Mouse (Mus musculus) left cerebral cortex, adult 2 months (tissue): ENCODE measurements at regions not wholly inside any gene's neighbourhood (a gene's known extent, or its start where the extent isn't known, plus 50 kb on each side); places are given as distances from the start of the nearest gene placed in this dataset.
"Not testable (repeated sequence)": the region's sequence is repeated elsewhere in the genome, so short reads cannot be mapped to it uniquely, and the experiment has no call there.

Experiments used
- DNase-seq, 2 experiments: peaks; one replicate each; pipeline ENCODE4 v3.0.0; 2021 to 2022; ENCODE audit warnings: low spot score in 2 of 2, mixed read lengths in 1 of 2; ENCODE audit errors: extremely low spot score in 1 of 2
- H3K27ac ChIP-seq: fragments of 200-600 bp; 2 replicates; pipeline ENCODE4 v1.8.1; 2022
- H3K4me3 ChIP-seq: fragments of 200-600 bp; 2 replicates; pipeline ENCODE4 v1.8.1; 2022
- CTCF ChIP-seq: fragments of 200-600 bp; IDR thresholded peaks from 2 replicates; pipeline ENCODE4 v1.8.1; 2022; ENCODE audit warnings: antibody characterized with exemption, mild to moderate bottlenecking, moderate library complexity
- intact Hi-C: fragments of 180-260 bp; cut with DNase I; formaldehyde crosslinking; loops from one replicate; pipeline ENCODE4 v1.15.1; 2025

DNA sequence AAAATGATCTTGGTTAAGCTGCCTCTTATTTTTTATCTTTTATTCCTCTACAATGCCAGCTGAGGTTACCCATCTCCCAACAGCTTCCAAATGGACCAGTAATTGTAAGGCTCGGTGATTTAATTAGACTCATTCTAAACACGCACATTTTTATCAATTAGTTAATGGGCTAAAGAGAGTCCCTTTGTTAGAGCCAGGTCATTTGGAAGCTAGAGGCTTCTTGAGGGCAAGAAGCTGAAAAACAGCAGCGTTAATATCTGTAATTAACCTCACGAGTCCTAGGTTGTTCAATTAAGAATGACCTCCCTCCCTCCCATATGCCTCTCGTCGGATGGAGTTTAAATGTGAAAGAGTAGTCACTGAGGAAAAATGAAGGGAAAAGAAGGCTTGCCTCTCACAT is 66.5 kb downstream of the Otx2 start:
- no peak overlapping the region for H3K4me3 ChIP-seq
- DNase-seq, result no peak
- intact Hi-C loops, result no loop called here
- TF ChIP-seq CTCF, result no peak
- no peak overlapping the region for H3K27ac ChIP-seq

DNA sequence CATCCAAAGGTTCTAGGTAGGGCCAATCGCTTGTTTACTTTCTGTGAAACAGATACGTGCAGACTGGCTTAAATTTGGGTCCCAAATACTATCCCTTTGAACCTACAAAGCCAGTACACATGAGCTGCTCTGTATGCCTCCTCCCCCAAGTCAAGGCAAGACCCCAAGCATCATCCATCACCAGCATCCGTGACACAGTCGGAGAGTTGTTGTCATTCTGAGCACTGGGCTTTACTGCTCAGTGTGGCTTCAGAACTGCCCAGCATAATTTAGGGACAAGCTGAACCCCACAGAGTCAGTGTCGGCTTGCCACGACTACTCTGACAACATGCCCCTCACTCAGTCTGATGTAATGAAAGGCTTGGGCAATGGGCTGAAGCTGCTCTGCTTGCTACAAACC is 70.1 kb downstream of the Otx2 start:
- Histone ChIP-seq H3K4me3 (no peak overlapping the region), H3K27ac (no peak overlapping the region)
- intact Hi-C loops, result no loop called here
- DNase-seq, result no peak
- TF ChIP-seq CTCF, result no peak

DNA sequence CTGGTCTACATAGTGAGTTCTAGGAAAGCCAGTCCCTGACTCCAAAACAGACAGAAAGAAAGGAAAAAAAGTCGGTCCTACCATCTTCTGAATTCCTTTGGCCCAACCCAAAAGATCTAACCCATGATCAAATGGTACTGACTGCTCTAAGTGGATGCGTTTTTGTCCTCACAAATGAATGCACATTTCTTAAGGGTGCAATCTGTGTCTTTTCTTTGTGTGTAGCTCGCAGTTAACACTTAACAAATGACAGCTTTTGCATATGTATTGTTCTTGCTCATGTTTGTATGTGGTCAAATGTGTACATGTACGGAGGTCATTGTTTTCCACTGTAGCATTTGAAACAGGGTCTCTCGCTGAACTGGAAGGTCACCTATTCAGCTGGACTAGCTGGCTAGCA is 79.3 kb downstream of the Otx2 start:
- Histone ChIP-seq H3K27ac (no peak overlapping the region), H3K4me3 (no peak overlapping the region)
- intact Hi-C loops, result no loop called here
- no peak for TF ChIP-seq CTCF
- no peak for DNase-seq

DNA sequence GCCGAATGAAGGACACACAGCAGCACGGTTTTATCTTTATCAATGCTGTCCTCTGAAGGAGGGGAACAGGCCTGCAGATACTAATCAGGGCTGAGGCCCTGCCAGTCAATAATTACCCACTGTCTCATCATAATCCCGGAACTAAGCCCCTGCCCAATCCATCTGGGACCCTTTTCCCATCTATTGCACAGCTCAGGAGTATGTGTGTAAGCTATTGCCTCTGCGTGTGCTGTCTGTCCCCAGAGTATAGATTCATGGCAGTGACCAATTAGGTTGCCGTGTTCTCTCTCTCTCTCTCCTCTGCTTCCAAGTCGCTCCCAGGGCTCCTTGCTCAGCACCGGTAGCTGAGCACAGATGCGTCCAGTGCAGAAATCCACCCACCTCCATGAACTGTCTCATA is 80.3 kb downstream of the Otx2 start:
- no peak for TF ChIP-seq CTCF
- no peak for DNase-seq
- H3K27ac ChIP-seq, result no peak overlapping the region
- intact Hi-C loops, result no loop called here
- H3K4me3 ChIP-seq, result no peak overlapping the region

DNA sequence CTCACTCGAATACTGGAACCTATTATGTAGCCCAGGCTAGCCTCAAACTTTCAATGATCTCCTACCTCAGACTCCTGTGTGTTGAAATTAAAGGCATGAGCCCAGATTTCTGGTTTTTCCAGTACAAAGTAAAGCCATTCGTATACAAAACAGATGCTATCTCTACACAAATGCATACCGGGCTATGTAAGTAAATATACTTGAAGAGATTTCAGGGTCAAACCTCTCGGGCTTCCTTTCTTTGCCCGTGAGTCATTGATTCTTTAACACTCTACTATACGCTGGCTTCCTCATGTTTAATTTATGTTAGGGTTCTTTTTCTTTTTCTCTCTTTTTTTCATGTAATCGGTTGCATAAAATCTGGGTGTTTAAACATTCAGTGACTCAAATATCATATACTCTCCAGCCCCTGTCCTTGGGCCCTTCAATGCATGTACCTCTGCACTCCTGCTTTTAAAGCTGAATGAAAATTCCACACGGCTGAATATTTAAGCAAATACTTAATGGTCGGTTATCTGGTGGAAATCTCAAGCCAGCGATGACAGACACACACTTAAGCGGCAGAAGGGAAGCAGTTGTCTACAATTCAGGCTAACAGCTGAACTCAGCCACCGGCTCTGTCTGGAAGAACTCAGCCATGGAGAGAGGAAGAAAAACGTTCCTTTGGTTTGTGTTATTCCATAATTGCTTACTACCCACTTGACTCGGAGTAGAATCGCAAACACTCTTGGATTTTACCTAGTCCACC is 82.0 kb downstream of the Otx2 start:
- intact Hi-C loops, result no loop called here
- DNase-seq, result no peak
- TF ChIP-seq CTCF, result no peak
- Histone ChIP-seq H3K4me3 (no peak overlapping the region), H3K27ac (no peak overlapping the region)

DNA sequence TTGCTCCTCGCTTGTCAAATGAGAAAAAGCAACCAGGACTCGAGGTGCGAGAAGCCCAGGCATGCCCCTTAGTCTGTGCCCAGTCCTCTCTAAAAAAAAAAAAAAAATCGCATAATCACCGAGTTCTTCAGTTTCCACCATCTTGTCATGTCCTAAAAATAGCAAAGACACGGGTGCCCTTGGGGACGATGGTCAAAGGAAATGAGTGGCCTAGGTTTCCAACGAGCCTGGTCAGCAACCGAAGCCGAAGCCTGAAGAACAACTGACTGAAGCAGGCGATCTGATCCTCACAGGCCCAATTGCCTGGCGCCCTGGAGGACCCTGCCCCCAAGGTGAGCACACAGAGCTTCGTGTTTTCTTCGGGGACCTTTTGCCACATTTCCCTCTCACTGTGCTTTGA is 83.2 kb downstream of the Otx2 start:
- no peak overlapping the region for H3K27ac ChIP-seq
- no peak for DNase-seq
- intact Hi-C loops, result no loop called here
- no peak for TF ChIP-seq CTCF
- no peak overlapping the region for H3K4me3 ChIP-seq

DNA sequence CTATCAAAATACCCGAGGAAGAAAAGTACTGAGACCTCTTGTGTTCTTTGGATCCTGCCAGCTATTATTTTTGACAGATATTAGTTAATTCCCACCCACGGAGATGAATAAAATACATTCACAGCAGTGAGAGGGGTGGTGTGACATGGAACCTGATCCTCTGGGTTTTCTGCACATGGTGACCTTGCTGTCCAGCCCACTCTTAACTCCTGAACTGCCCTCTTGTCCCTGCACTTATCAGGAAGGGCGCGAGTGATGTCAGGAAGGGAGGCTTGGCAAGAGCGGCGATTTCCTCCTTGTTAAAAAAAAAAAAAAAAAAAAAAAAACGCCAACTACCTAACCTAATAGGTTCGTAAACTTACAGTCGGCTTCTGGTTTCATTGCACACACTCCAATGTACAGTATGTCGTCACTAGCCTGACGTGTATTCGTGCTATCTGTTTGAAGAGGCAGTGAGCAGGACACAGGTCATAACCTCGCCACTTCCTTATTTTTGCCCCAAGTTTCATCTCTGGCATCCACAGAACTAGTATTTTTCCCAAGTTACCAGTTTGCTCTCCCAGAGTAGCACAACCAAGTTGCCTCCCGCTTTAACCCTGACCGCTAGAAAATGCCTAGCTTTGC is 83.8 kb downstream of the Otx2 start:
- H3K27ac ChIP-seq, result no peak overlapping the region
- intact Hi-C loops, result no loop called here
- DNase-seq, result no peak
- no peak overlapping the region for H3K4me3 ChIP-seq
- no peak for TF ChIP-seq CTCF

DNA sequence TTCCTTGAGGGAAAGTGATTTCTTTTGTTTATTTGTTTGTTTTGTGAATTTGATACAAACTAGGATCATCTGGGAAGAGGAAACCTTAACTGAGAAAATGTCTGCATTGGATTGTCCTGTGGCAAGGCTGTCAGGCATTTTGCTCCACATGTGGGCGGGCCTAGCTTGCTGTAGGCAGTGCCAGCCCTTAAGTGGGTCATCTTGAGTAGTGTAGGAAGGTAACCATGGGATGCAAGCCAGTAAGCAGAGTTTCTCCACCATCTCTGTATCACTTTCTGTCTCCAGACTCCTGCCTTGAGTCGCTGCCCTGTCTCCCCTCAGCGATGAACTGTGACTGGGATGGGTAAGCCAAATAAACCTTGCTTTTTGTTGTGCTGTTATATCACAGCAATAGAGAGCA is 87.8 kb downstream of the Otx2 start:
- no peak overlapping the region for H3K27ac ChIP-seq
- intact Hi-C loops, result no loop called here
- H3K4me3 ChIP-seq, result no peak overlapping the region
- DNase-seq, result no peak
- TF ChIP-seq CTCF, result no peak

DNA sequence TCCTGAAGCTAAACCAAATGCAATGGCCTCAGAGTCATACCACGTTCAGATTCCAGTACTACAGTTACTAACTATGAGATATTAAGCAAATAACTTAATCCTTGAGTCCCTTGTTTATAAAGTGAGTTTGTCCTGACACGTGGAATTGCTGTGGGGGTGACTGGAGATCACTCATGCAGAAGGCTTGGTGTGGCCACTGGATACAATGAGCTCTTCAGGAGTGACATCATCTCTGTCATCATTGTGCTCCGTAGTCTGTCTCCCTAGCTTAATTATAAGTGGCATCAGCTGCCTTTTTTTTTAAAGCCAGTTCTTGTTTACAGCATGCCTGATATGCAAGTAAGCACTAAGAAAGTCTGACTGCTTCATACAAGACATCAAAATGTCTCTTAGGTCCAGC is 89.0 kb downstream of the Otx2 start:
- intact Hi-C loops, result no loop called here
- TF ChIP-seq CTCF, result no peak
- no peak for DNase-seq
- Histone ChIP-seq H3K4me3 (no peak overlapping the region), H3K27ac (no peak overlapping the region)

DNA sequence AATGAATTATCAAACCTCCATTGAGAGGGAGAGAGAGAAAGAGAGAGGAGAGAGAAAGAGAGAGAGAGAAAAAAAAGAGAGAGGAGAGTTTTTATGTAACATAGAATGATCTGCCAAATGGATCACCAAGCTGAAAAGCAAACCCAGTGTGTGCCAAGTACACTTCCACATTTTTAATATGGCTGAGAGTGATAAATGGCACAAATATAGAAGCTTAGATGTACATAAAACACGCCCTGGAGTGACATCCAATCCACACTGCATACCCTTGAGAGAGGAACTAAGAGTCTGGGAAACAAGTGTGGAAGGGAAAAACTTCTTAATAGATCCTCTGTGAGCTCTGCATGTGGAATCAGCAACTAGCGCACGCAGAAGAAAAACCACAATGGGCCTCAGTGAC is 90.1 kb downstream of the Otx2 start:
- intact Hi-C loops, result no loop called here
- no peak overlapping the region for H3K27ac ChIP-seq
- DNase-seq, result no peak
- no peak overlapping the region for H3K4me3 ChIP-seq
- no peak for TF ChIP-seq CTCF

DNA sequence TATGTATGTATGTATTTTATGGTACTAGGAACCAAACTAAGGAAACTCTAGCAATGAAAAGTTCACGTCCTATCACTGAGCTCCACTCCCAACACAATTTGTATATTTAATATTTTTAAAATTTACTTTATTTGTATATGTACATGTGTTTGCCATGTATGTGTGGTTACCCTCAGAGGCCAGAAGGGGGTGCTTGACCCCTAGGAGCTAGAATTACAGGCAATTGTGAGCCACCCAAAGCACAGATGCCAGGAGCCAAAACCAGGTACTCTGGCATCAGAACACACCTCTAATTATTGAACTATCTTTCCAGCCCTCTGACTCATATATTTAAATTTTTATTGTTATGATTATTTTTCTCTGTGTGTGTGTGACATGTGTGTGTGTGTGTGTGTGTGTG is 91.5 kb downstream of the Otx2 start:
- no peak for DNase-seq
- H3K4me3 ChIP-seq, result no peak overlapping the region
- peak; percentile 21 for TF ChIP-seq CTCF
- no peak overlapping the region for H3K27ac ChIP-seq
- intact Hi-C loops, result no loop called here

DNA sequence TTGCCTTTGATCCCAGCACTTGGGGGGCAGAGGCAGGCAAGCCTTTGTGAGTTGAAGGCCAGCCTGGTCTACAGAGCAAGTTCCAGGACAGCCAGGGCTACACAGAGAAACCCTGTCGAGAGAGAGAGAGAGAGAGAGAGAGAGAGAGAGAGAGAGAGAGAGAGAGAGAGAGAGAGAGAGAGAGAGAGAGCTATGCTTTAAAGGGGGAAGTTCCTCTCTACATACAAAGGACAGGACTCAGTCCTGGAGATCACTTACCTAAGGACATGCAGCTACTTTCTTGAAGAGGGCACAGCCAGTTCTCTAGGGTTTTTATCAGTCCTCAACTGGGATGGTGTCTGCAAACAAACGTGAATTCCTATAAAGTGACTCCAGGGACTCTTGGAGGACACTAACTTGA is 92.3 kb downstream of the Otx2 start:
- H3K27ac ChIP-seq, H3K4me3 ChIP-seq, intact Hi-C loops, DNase-seq: not testable (repeated sequence)

DNA sequence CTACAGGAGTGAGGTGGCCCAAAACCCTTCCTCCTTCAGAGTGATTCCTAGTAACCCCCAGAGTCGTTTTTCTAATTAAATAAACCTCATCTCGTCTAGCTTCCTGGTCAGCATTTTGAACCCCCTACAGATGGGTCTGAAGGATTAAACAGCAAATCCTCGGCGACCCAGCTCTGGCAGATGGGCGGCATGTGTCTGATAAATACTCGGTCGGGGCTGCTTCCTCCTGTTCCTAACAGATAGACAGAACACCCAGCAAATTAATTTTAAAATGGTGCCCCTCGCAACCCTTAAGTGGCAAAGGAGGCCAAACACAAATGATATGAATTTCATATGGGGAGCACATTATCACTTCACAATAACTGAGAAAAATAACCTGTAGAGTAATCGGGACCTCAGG is 93.2 kb downstream of the Otx2 start:
- intact Hi-C loops, result no loop called here
- no peak for DNase-seq
- no peak overlapping the region for H3K27ac ChIP-seq
- TF ChIP-seq CTCF, result no peak
- H3K4me3 ChIP-seq, result no peak overlapping the region
